ENCODE assay signal across 22 mouse cellular contexts in genomic region chr1:127541931-127542330, GRCm38 (mm10).
DNase-seq lines count a peak whose midpoint lies in the region; ATAC-seq lines count a peak whose summit lies in the region.
"Had no signal": no experiment of that assay in that cellular context is flagged by ENCODE, and none has a peak within 500 bp of the region (broad histone marks: within the 10 kb centered on the region; RNA-seq: fewer than 3 reads in every experiment).

No protein-coding gene starts in this region.

- H3K4me1 ChIP-seq in midbrain, embryonic 11.5 days (ENCODE audit: control insufficient read depth, insufficient read depth, low read length) = peaks cover 6% of the 10 kb centered on the region
- H3K4me1 ChIP-seq: liver, embryonic 15.5 days had no signal

- H3K9ac ChIP-seq in midbrain, embryonic 11.5 days (ENCODE audit: low read length) = no peak overlapping the region
- H3K9ac ChIP-seq: heart, embryonic 13.5 days; limb, embryonic 13.5 days; liver, embryonic 15.5 days; neural tube, embryonic 15.5 days had no signal

- H3K36me3 ChIP-seq in midbrain, embryonic 11.5 days (ENCODE audit: control insufficient read depth, insufficient read depth, low read length) = no peaks in the 10 kb centered on the region
- H3K36me3 ChIP-seq: forebrain, embryonic 10.5 days; heart, embryonic 13.5 days; limb, embryonic 13.5 days; liver, embryonic 15.5 days; neural tube, embryonic 15.5 days had no signal

- H3K4me3 ChIP-seq in midbrain, embryonic 11.5 days (ENCODE audit: low read depth, low read length) = no peak overlapping the region
- H3K4me3 ChIP-seq: forebrain, embryonic 10.5 days; heart, embryonic 13.5 days; left cerebral cortex, adult 2 months; limb, embryonic 13.5 days; liver, embryonic 15.5 days; myocyte; neural tube, embryonic 15.5 days had no signal

- no peaks in the 10 kb centered on the region for H3K27me3 ChIP-seq in midbrain, embryonic 11.5 days (ENCODE audit: control insufficient read depth, insufficient read depth, low read length)
- H3K27me3 ChIP-seq: CH12.LX; heart, embryonic 13.5 days; liver, embryonic 15.5 days had no signal

- no peak overlapping the region for H3K4me2 ChIP-seq in midbrain, embryonic 11.5 days
- H3K4me2 ChIP-seq: heart, embryonic 13.5 days; limb, embryonic 13.5 days; liver, embryonic 15.5 days; neural tube, embryonic 15.5 days had no signal

- no peak overlapping the region for H3K27ac ChIP-seq in midbrain, embryonic 11.5 days (ENCODE audit: low read depth, low read length)
- H3K27ac ChIP-seq: forebrain, embryonic 10.5 days; heart, embryonic 13.5 days; hindbrain, postnatal 0 days; left cerebral cortex, adult 2 months; limb, embryonic 13.5 days; liver, embryonic 15.5 days; neural tube, embryonic 15.5 days had no signal

- peak; percentile 4 to 16 for DNase-seq in frontal cortex, adult 2 months (ENCODE audit: extremely low spot score in 1 of 2, low spot score in 1 of 2)
- DNase-seq in frontal cortex, postnatal 14 days (ENCODE audit: low spot score in 2 of 2) = no peak
- peak; percentile 13 for DNase-seq in right cerebral cortex, adult 18-20 months
- no peak for DNase-seq in right cerebral cortex, postnatal 4 days
- peak; percentile 90 to 91 for DNase-seq in cerebellum, postnatal 36 days
- DNase-seq in midbrain, embryonic 11.5 days (ENCODE audit: low spot score, missing footprints) = no peak
- DNase-seq in embryo, embryonic 9.5 days (ENCODE audit: extremely low spot score) = no peak
- DNase-seq: adrenal gland, postnatal 10 days; heart, postnatal 36 days; kidney, adult 18-20 months; kidney, postnatal 10 days; midbrain, embryonic 14.5 days had no signal

- ATAC-seq in midbrain, embryonic 11.5 days (ENCODE audit: low FRiP score) = no peak
- ATAC-seq: hindbrain, postnatal 0 days; lung, postnatal 0 days had no signal

- 95% methylated on average over 7 of the region's 7 CpGs for WGBS in midbrain, embryonic 11.5 days

- H3K9me3 ChIP-seq in midbrain, embryonic 11.5 days (ENCODE audit: control insufficient read depth, low read length) = no peaks in the 10 kb centered on the region
- H3K9me3 ChIP-seq: forebrain, embryonic 10.5 days; heart, embryonic 13.5 days; limb, embryonic 13.5 days; liver, embryonic 15.5 days; neural tube, embryonic 15.5 days had no signal

Comparison
In these comparisons a context has a peak if more than half of its experiments do, and no peak if none do; other contexts are left out.
1. DNase-seq: peak in frontal cortex, adult 2 months (2 of 2), right cerebral cortex, adult 18-20 months (single experiment) and cerebellum, postnatal 36 days (2 of 2); none in frontal cortex, postnatal 14 days (0 of 2), right cerebral cortex, postnatal 4 days (single experiment), midbrain, embryonic 11.5 days (single experiment) and embryo, embryonic 9.5 days (single experiment).